Mouse (Mus musculus): ENCODE results near the gene Fam135a.
"Not testable (repeated sequence)": the region's sequence is repeated elsewhere in the genome, so short reads cannot be mapped to it uniquely, and the experiment has no call there.

Gene Fam135a

DNA sequence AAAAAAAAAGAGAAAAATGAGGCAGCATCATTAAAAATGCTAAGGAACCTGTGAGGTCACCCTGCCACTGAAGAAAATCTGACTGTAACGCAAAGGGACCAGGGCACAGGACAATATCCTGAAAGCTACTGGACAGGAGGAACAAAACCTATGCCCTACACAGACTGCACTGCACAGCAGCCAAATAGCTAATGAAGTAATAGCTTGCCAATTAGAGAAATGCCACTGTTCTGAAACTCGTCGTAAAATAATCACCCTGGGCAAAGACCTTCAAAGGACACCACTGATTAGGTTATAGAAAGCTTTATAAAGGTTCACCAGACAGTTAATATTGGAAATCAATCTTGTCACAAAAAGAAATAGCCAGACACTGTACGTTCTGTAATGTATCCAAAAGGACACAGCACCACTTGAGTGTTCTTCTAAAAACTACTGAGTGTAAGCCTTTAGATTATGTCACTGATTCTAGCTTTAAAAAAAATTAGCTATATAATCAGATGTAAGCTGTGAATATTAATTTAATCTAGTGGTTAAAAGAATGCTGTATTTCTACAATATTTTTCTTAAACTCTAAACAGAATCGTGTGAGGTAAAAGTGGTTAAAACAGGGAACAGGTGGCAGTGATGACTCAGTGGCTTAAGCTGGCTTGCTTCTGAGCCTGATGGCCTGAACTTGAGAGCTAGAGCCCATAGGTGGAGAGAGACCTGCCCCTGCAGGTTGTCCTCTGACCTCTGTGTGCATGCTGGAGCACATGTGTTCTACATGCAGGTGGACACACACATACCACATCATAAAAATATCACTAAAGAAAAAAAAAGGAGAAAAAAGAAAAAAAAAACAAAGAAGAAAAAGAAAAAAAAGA lies 26.5 kb downstream of the Fam135a start:
- no peak for DNase-seq (ENCODE audit: low read depth in 2 of 2, low spot score in 2 of 2)

- no peak for DNase-seq (ENCODE audit: low read depth in 2 of 2, low spot score in 2 of 2)
These were observed 31.3 kb downstream of the Fam135a start for GRCm38 (mm10) chr1:24068830-24069229.

DNA sequence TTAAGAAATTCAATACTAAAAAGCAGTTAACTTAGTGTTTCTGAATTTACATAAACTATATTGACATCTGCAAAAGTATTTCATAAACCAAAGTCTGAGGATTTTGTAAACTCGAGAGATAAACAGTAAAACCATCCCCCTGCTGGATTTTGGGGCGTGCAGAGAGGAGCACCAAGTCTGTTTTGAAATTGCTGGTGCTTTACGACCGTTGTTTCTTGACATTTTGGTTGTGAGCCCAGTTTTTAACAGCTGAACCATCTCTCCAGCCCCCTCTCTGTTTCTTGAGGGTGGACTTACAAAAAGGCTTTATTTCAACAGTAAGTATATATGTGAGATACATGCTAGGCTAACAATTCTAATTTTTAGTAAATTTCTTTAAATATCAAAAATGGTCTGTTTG lies 33.4 kb downstream of the Fam135a start:
- no peak for DNase-seq (ENCODE audit: low read depth in 2 of 2, low spot score in 2 of 2)

GRCm38 (mm10) chr1:24055706-24056105 lies 44.4 kb downstream of the Fam135a start:
- DNase-seq (ENCODE audit: low read depth in 2 of 2, low spot score in 2 of 2) = no peak

DNA sequence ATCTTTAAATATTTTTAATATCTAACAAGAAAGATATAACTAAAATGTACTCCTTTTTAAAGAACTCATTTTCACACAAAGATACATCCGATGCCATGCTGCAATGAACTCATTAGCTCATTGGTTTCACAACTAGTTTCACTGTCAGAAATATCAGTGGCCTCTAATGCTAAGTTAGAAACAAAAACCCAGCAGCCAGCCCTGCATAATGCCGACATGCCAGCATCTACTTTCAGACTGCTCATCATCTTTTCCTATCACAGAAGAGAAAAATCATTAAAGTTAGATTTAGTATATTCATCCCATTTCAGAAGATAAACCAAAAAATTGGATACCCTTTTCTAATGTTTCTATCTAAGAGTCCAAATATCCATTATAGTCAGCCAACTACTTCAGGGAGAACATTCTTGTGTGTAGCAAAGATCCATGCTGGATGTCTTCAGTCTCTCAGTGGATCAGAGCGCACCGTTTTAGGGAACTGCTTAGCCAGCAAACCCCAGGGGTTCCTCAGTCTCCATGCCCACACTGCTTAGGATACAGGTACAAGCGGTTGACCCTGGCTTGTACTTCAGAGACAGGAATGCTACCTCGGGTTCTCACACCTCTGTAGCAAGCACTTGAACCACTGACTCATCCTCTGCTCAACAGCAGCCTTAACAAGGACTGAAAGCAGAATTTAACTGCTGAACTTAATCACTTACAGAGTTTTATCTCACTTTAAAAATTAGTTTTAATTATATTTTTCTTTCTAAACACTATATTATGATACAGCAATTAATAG lies 53.2 kb downstream of the Fam135a start:
- DNase-seq (ENCODE audit: low read depth in 2 of 2, low spot score in 2 of 2) = no peak

GRCm38 (mm10) chr1:24045627-24046026 lies 54.5 kb downstream of the Fam135a start:
- no peak for DNase-seq (ENCODE audit: low read depth in 2 of 2, low spot score in 2 of 2)

GRCm38 (mm10) chr1:24043007-24043406 lies 57.1 kb downstream of the Fam135a start:
- no peak for DNase-seq (ENCODE audit: low read depth in 2 of 2, low spot score in 2 of 2)

GRCm38 (mm10) chr1:24033759-24034423 lies 66.2 kb downstream of the Fam135a start:
- DNase-seq (ENCODE audit: low read depth in 2 of 2, low spot score in 2 of 2) = no peak

GRCm38 (mm10) chr1:24010821-24011220 lies 89.3 kb downstream of the Fam135a start:
- DNase-seq (ENCODE audit: low read depth in 2 of 2, low spot score in 2 of 2) = no peak

DNA sequence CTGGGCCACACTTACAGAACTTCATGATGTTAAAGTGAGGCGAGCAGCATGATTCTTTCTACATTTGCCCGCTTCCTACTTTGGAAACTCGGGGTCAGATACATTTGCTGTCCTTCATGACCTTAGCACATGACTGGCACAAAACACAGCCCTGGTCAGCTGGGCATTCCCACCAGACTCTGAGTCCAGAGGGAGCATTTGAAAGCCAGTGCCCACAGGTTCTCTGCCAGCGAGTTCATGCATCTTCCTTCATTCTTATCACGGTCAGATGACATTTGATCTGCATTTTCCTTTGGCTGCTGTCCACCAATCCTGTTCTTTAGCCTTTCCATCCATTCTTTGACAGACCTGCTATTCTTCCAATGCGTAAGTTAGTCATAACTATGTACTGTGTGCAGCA lies 90.1 kb downstream of the Fam135a start:
- DNase-seq (ENCODE audit: low read depth in 2 of 2, low spot score in 2 of 2) = no peak

DNA sequence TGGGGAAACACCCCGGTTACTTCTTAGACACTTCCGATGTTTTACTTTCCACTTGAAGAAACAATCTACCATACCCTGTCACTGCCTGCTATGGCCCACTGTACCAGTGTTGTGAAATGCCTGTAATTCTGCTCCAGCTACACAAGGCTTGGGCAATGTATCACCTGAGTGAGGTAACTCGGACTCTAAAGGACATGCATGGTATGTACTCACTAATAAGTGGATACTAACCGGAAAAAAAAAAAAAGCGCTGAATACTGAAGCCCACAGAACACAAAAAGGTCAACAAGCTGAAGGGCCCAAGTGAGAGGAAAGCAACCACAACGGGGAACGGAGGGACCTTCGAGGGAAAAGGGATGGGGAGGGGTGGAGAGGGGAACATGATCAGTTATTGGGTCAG lies 92.5 kb downstream of the Fam135a start:
- no peak for DNase-seq (ENCODE audit: low read depth in 2 of 2, low spot score in 2 of 2)

DNA sequence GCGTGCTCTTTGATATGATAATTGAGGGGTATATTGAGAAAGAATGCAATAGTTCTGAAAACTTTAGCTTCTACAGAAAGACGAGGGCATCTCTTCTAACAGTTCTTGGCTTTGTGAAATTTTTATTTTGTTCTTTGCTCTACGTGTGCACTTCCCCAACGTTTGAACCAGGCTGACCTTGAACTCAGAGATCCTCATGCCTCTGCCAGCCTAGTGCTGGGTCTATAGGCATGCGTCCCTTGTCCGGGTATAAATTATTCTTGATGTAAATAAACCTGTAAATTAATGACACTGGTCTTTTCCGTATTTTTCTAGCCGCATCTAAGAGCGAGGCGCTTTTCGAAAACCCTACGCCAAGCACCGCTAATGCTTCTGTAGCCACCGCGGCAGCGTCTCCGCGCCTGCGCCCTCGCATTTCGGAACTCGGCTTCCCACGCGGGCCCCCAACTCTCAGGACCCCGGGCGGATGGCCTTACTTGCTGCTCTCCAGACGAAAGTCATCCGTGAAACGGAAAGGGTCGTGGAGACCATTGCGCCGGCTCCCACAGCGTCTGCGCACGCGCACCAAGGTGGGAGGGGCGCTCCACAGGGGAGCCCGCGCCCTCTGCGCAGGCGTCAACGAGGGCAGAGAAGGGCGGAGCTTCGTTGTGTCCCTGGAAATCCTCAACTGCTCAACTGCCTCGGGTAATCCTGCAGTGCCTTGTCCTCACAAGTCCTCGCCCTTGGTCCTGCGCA lies 94.9 kb downstream of the Fam135a start, which contains the start of gene Sdhaf4:
TSS of gene Sdhaf4 (minus strand) at position 587 of the 735 bp plus-strand sequence.
- DNase-seq (ENCODE audit: low read depth in 2 of 2, low spot score in 2 of 2) = peak; percentile 84 to 86

DNA sequence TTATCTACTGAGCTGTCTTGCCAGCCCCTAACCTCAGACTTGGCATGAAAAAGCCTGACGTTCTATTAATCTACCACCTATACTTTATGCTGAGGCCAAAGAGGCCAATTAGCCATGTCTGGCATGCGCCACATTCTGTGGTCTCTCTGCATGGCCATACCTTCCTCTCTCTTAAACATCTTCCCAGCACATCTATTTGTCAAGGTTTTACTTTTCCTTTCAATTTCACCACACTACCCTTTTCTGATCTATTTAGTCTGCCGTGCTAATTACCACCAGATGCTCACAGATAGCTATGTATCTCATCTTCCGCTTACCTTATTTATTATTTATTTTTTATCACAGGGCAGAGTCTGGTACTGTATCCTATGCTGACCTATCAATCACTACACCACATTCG lies 100.8 kb downstream of the Fam135a start:
- no peak for DNase-seq (ENCODE audit: low read depth in 2 of 2, low spot score in 2 of 2)

DNA sequence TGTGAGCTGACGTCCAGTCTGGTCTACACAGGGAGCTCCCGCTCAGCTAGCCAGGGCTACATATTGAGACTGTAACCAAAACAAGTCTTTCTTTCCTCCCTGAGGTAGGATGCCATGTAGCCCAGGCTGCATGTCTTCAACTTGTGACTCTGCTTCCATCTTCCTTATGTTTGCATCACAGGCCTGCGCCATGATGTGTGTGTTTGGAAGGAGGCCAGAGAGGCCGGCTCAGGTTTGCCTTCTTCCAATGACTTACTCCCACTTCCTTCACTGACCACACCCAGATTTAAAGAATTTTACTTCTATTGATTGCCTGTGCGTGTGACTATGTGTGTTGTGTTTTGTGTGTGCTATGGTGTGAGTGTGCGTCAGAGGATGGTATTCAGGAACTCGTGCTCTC lies 101.3 kb downstream of the Fam135a start:
- no peak for DNase-seq (ENCODE audit: low read depth in 2 of 2, low spot score in 2 of 2)

DNA sequence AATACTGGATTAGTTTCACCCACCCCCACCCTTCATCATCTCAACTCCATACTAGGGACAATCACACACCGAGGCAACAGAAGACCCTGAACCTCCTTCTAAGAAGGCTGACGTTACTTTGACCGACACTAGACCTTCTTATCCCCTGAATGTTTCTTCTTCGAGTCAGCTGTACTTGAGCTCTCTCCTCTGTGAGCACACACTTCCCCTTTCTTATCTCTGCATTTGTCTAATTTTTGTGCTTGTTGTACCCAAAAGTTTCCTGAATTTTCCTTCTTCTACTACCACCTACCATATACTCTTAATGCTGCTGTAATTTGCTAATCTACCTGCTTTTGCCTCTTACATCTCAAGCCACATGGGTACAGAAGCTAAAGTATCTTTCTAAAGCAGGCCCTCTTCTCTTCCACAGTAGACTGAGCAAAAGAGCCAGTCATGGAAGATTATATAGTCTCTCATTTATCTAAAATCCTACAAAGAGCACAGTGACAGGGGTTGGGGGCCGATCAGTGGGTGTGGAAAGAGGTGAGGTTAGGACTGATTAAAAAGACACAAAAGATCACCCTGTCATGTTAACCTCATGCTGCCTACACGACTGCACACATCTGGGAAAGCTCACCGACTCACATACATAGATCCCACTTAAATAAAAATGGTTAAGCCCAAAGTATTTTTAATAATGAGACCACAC lies 101.9 kb downstream of the Fam135a start:
- DNase-seq (ENCODE audit: low read depth in 2 of 2, low spot score in 2 of 2) = no peak

- DNase-seq (ENCODE audit: low read depth in 2 of 2, low spot score in 2 of 2) = no peak
These were observed 102.6 kb downstream of the Fam135a start for GRCm38 (mm10) chr1:23997493-23997892.

- DNase-seq (ENCODE audit: low read depth in 2 of 2, low spot score in 2 of 2) = no peak
These were observed 104.7 kb downstream of the Fam135a start for GRCm38 (mm10) chr1:23995420-23995819.

DNA sequence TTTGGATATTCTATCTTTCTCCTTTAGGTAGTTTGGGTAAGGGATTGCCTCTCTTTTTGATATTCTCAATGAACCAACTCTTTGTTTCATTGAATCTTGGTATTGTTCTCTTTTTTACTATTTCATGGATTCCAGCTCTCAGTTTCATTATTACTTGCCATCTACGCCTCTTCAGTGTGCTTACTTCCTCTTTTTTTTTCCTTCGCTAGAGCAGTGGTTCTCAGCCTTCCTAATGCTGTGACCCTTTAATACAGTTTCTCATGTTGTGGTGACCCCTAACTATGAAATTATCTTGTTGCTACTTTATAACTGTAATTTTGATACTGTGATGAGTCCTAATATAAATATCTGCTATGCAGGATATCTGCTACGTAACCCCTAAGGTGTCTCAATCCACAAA lies 117.0 kb downstream of the Fam135a start:
- DNase-seq (ENCODE audit: low read depth in 2 of 2, low spot score in 2 of 2) = no peak

GRCm38 (mm10) chr1:23978281-23978680 lies 121.9 kb downstream of the Fam135a start:
- DNase-seq (ENCODE audit: low read depth in 2 of 2, low spot score in 2 of 2) = no peak

- DNase-seq (ENCODE audit: low read depth in 2 of 2, low spot score in 2 of 2) = not testable (repeated sequence)
These were observed 129.0 kb downstream of the Fam135a start for GRCm38 (mm10) chr1:23971159-23971558.
